Mouse (Mus musculus): ENCODE measurements around the gene Rasa1. TPM values are rescaled to one million over a fixed set of nuclear protein-coding genes. Genes with fewer than 3 reads are reported as not detected.

The Rasa1 gene
- total RNA-seq, 2 experiments from 2014 or later: 48.1 to 49.6 TPM

Other genes starting within 250 kb of the Rasa1 start
- gene Ccnh, start 99.7 kb downstream of the Rasa1 start, total RNA-seq (2021): 10 to 100 TPM; 28.5 to 32.3 TPM